Mouse (Mus musculus) MEL-GATA-1-ER (cell line): Measurements from ENCODE around the gene Fes.
A peak's percentile ranks its signal among the peaks of the same experiment; 100 is the strongest.
"Not testable (repeated sequence)": the region's sequence is repeated elsewhere in the genome, so short reads cannot be mapped to it uniquely, and the experiment has no call there.

Experiments used
- DNase-seq: peaks from one replicate; pipeline ENCODE4 v3.0.0-alpha.2; 2012; ENCODE audit warnings: low read depth; ENCODE audit errors: extremely low read depth

The Fes gene

GRCm38 (mm10) chr7:80404101-80404894, 16.6 kb upstream of the Fes start:
- DNase-seq: no peak

- DNase-seq: no peak
Measured at GRCm38 (mm10) chr7:80403551-80403950, 15.8 kb upstream of the Fes start.

GRCm38 (mm10) chr7:80402651-80403321, 15.0 kb upstream of the Fes start:
- DNase-seq: no peak

GRCm38 (mm10) chr7:80401860-80402641, 14.3 kb upstream of the Fes start:
- DNase-seq: no peak

- no peak for DNase-seq
Measured at GRCm38 (mm10) chr7:80401041-80401859, 13.5 kb upstream of the Fes start.

GRCm38 (mm10) chr7:80400571-80400970, 12.8 kb upstream of the Fes start:
- DNase-seq: no peak

GRCm38 (mm10) chr7:80400099-80400498, 12.4 kb upstream of the Fes start:
- no peak for DNase-seq

- no peak for DNase-seq
Measured at GRCm38 (mm10) chr7:80398654-80399444, 11.1 kb upstream of the Fes start.

GRCm38 (mm10) chr7:80397986-80398385, 10.2 kb upstream of the Fes start:
- no peak for DNase-seq

- not testable (repeated sequence) for DNase-seq
Measured at GRCm38 (mm10) chr7:80396427-80396826, 8.7 kb upstream of the Fes start.

GRCm38 (mm10) chr7:80394600-80394999, 6.9 kb upstream of the Fes start:
- DNase-seq: no peak

- no peak for DNase-seq
Measured at GRCm38 (mm10) chr7:80392119-80392518, 4.4 kb upstream of the Fes start.

GRCm38 (mm10) chr7:80387033-80387632, 613 bp downstream of the Fes start:
- DNase-seq: no peak

- DNase-seq: peak; percentile 72
Measured at GRCm38 (mm10) chr7:80386235-80386930, 1.4 kb downstream of the Fes start.

- no peak for DNase-seq
Measured at GRCm38 (mm10) chr7:80382919-80383318, 4.8 kb downstream of the Fes start.

GRCm38 (mm10) chr7:80379531-80379930, 8.2 kb downstream of the Fes start:
- no peak for DNase-seq

GRCm38 (mm10) chr7:80377471-80377870, 10.3 kb downstream of the Fes start:
- no peak for DNase-seq

GRCm38 (mm10) chr7:80376192-80376591, 11.6 kb downstream of the Fes start:
- no peak for DNase-seq

- DNase-seq: no peak
Measured at GRCm38 (mm10) chr7:80375376-80376039, 12.2 kb downstream of the Fes start.
